Mouse (Mus musculus) cortical plate, adult 2 months (tissue): ENCODE measurements around the gene Gm17324. TPM values are rescaled to one million over a fixed set of nuclear protein-coding genes. Genes with fewer than 3 reads are reported as not detected.
"Not testable (repeated sequence)": the region's sequence is repeated elsewhere in the genome, so short reads cannot be mapped to it uniquely, and the experiment has no call there.

Experiments
- H3K27ac ChIP-seq: fragments of 200-500 bp; 2 replicates; pipeline ENCODE4 v1.5.1; 2012; ENCODE audit warnings: low read length, control low read depth, inconsistent platforms; ENCODE audit not compliant: insufficient read depth
- H3K4me1 ChIP-seq: fragments of 200-500 bp; 2 replicates; pipeline ENCODE4 v1.6.1; 2011; ENCODE audit warnings: low read length; ENCODE audit not compliant: control insufficient read depth, insufficient read depth
- H3K4me3 ChIP-seq: fragments of 200-500 bp; 2 replicates; pipeline ENCODE4 v1.5.1; 2011; ENCODE audit warnings: mild to moderate bottlenecking, low read length, control low read depth; ENCODE audit not compliant: insufficient read depth
- CTCF ChIP-seq: fragments of 200-500 bp; IDR thresholded peaks from 2 replicates; pipeline ENCODE4 v1.5.1; 2011; ENCODE audit warnings: mild to moderate bottlenecking, control low read depth, low read length; ENCODE audit not compliant: insufficient read depth; ENCODE audit errors: extremely low read depth
- POLR2A ChIP-seq: fragments of 200-500 bp; IDR thresholded peaks from 2 replicates; pipeline ENCODE4 v1.6.1; 2011; ENCODE audit warnings: mild to moderate bottlenecking, low read length, control low read depth; ENCODE audit not compliant: insufficient read depth; ENCODE audit errors: extremely low read depth
- polyA plus RNA-seq: library from polyadenylated mRNA; depleted of rRNA; stranded (reverse); fragments of >200 nt; gene quantifications from 2 replicates; pipeline ENCODE4 v1.2.3, GENCODE M21; 2012; rRNA removed

Gene Gm17324
- polyA plus RNA-seq: 1.0 and 1.1 TPM in 2 replicates

- H3K27ac ChIP-seq: peak within 1 kb of the TSS; percentile 64
- no peaks in the 10 kb centered on the region for H3K4me1 ChIP-seq
- peak; percentile 95 for TF ChIP-seq POLR2A
- TF ChIP-seq CTCF: no peak
- H3K4me3 ChIP-seq: peak within 1 kb of the TSS; percentile 63
Observed at GRCm38 (mm10) chr9:78447973-78448873, at the start of gene Gm17324, which contains the start of gene Mto1. Gene Gm17324 (minus strand): TSS chr9:78448786. Gene Mto1 (plus strand): TSS chr9:78448208.

GRCm38 (mm10) chr9:78493171-78493570 is 44.6 kb upstream of the Gm17324 start:
- TF ChIP-seq CTCF (no peak), POLR2A (no peak)
- H3K4me1 ChIP-seq: peaks cover 2% of the 10 kb centered on the region; the same call in 1 of the 2 replicates
- no peak overlapping the region for H3K27ac ChIP-seq
- H3K4me3 ChIP-seq: no peak overlapping the region

GRCm38 (mm10) chr9:78492254-78492653 is 43.7 kb upstream of the Gm17324 start:
- Histone ChIP-seq H3K4me1 (peaks cover 2% of the 10 kb centered on the region; the same call in 1 of the 2 replicates), H3K27ac (no peak overlapping the region), H3K4me3 (no peak overlapping the region)
- TF ChIP-seq POLR2A: no peak
- TF ChIP-seq CTCF: no peak

- peaks cover 2% of the 10 kb centered on the region; the same call in 1 of the 2 replicates for H3K4me1 ChIP-seq
- TF ChIP-seq POLR2A: no peak
- TF ChIP-seq CTCF: no peak
- no peak overlapping the region for H3K27ac ChIP-seq
- H3K4me3 ChIP-seq: no peak overlapping the region
Observed at GRCm38 (mm10) chr9:78491169-78491568, 42.6 kb upstream of the Gm17324 start.

GRCm38 (mm10) chr9:78488890-78489420 is 40.4 kb upstream of the Gm17324 start, which contains the start of gene Eef1a1:
Gene Eef1a1 (minus strand): TSS chr9:78489151.
- H3K4me3 ChIP-seq: peak within 1 kb of the TSS; percentile 57
- H3K4me1 ChIP-seq: peaks cover 2% of the 10 kb centered on the region; the same call in 1 of the 2 replicates
- H3K27ac ChIP-seq: peak within 1 kb of the TSS; percentile 53; the same call in 1 of the 2 replicates
- TF ChIP-seq CTCF: no peak
- TF ChIP-seq POLR2A: 0 out of 2 replicates have a peak, but pooled peaks have one; percentile 24

- not testable (repeated sequence) for H3K27ac ChIP-seq, H3K4me3 ChIP-seq
Observed at GRCm38 (mm10) chr9:78488021-78488420, 39.4 kb upstream of the Gm17324 start.

GRCm38 (mm10) chr9:78484660-78485059 is 36.1 kb upstream of the Gm17324 start:
- no peak overlapping the region for H3K4me3 ChIP-seq
- H3K27ac ChIP-seq: no peak overlapping the region
- peaks cover 4% of the 10 kb centered on the region; the same call in 1 of the 2 replicates for H3K4me1 ChIP-seq
- no peak for TF ChIP-seq POLR2A
- TF ChIP-seq CTCF: no peak

More at GRCm38 (mm10) chr9:78488021-78488420, 39.4 kb upstream of the Gm17324 start:
- H3K4me1 ChIP-seq: not testable (repeated sequence)

- Histone ChIP-seq H3K4me3 (peak overlapping the region; percentile 80; the same call in 1 of the 2 replicates), H3K27ac (peak overlapping the region; percentile 91; the same call in 1 of the 2 replicates), H3K4me1 (peaks cover 5% of the 10 kb centered on the region; the same call in 1 of the 2 replicates)
- no peak for TF ChIP-seq POLR2A
Observed at GRCm38 (mm10) chr9:78482386-78482785, 33.8 kb upstream of the Gm17324 start.

- peak overlapping the region; percentile 80 for H3K4me3 ChIP-seq
- peaks cover 5% of the 10 kb centered on the region; the same call in 1 of the 2 replicates for H3K4me1 ChIP-seq
- TF ChIP-seq CTCF (no peak), POLR2A (peak; percentile 100)
- H3K27ac ChIP-seq: peak overlapping the region; percentile 91
Observed at GRCm38 (mm10) chr9:78481423-78482331, 33.1 kb upstream of the Gm17324 start.
